Mouse (Mus musculus) right cerebral cortex, postnatal 10 days (tissue): ENCODE measurements at regions not wholly inside any gene's neighbourhood (a gene's known extent, or its start where the extent isn't known, plus 50 kb on each side); places are given as distances from the start of the nearest gene placed in this dataset.

Experiments
- DNase-seq, 2 experiments: peaks; one replicate each; pipeline ENCODE4 v3.0.0; 2021; ENCODE audit warnings: low spot score in 2 of 2

DNA sequence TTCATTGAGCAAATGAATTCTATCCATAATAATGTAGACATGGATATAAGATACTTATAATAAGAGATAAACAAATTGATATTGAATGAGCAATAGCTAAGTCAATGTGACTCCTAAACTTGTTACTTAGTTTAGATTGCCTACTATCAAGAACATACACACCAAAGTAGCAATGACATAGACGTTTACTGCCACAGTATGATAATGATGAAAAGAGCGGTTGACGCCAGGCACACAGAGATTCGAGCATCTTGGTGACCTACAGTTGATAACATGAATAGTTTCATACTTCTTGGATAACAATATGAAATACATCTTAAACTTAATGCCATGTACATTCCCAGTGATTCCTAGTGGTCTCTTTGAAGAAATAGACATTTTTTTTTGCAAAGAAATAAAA is 55.9 kb upstream of the Tbc1d2b start:
- no peak for DNase-seq
